Comparison of ENCODE assay signal across 31 mouse cellular contexts in genomic region chr6:145766971-145767370, GRCm38 (mm10). TPM values are rescaled to one million over a fixed set of nuclear protein-coding genes. Genes with fewer than 3 reads are reported as not detected.
DNase-seq lines count a peak whose midpoint lies in the region; ATAC-seq and TF ChIP-seq lines count a peak whose summit lies in the region.
"Had no signal": no experiment of that assay in that cellular context is flagged by ENCODE, and none has a peak within 500 bp of the region (broad histone marks: within the 10 kb centered on the region; RNA-seq: fewer than 3 reads in every experiment).

No protein-coding gene starts in this region.

- no peak for TF ChIP-seq EP300 in heart, postnatal 0 days (IDR thresholded peaks at IDR 0.05; ENCODE audit: low read depth)

- H3K36me3 ChIP-seq in heart, postnatal 0 days (replicated peaks; ENCODE audit: control insufficient read depth, insufficient read depth, low read length), result no peaks in the 10 kb centered on the region
- H3K36me3 ChIP-seq in heart, embryonic 12.5 days, result no peaks in the 10 kb centered on the region
- no peaks in the 10 kb centered on the region for H3K36me3 ChIP-seq in macrophage (ENCODE audit: inconsistent target)
- no peaks in the 10 kb centered on the region for H3K36me3 ChIP-seq in hindbrain, embryonic 13.5 days
- H3K36me3 ChIP-seq: embryonic facial prominence, embryonic 10.5 days; embryonic facial prominence, embryonic 15.5 days; hindbrain, embryonic 15.5 days; limb, embryonic 12.5 days; midbrain, embryonic 10.5 days; midbrain, embryonic 15.5 days had no signal

- WGBS in heart, postnatal 0 days, result 75% methylated on average over 6 of the region's 6 CpGs
- WGBS in heart, embryonic 12.5 days, result 77% methylated on average over 6 of the region's 6 CpGs
- WGBS in macrophage (ENCODE audit: missing documents), result 31% methylated on average over 6 of the region's 6 CpGs
- WGBS in hindbrain, embryonic 13.5 days, result 88% methylated on average over 6 of the region's 6 CpGs

- no peak for TF ChIP-seq CTCF in heart, postnatal 0 days (IDR thresholded peaks at IDR 0.05; ENCODE audit: low read depth)
- TF ChIP-seq CTCF in bone marrow macrophage, adult 2 months (IDR thresholded peaks at IDR 0.05; ENCODE audit: low read depth, low read length), result no peak

- H3K9me3 ChIP-seq in heart, postnatal 0 days (replicated peaks; ENCODE audit: control insufficient read depth, low read length), result no peaks in the 10 kb centered on the region
- no peaks in the 10 kb centered on the region for H3K9me3 ChIP-seq in heart, embryonic 12.5 days (replicated peaks)
- no peaks in the 10 kb centered on the region for H3K9me3 ChIP-seq in hindbrain, embryonic 13.5 days
- H3K9me3 ChIP-seq: embryonic facial prominence, embryonic 10.5 days; embryonic facial prominence, embryonic 15.5 days; forebrain, embryonic 13.5 days; hindbrain, embryonic 15.5 days; limb, embryonic 12.5 days; midbrain, embryonic 10.5 days; midbrain, embryonic 15.5 days had no signal

- TF ChIP-seq POLR2A in bone marrow macrophage, adult 2 months (IDR thresholded peaks at IDR 0.05; ENCODE audit: borderline replicate concordance, low read depth, low read length), result no peak

- H3K9ac ChIP-seq in heart, postnatal 0 days (replicated peaks; ENCODE audit: low read depth, low read length), result no peak overlapping the region
- no peak overlapping the region for H3K9ac ChIP-seq in heart, embryonic 12.5 days
- H3K9ac ChIP-seq in hindbrain, embryonic 13.5 days, result no peak overlapping the region
- H3K9ac ChIP-seq: embryonic facial prominence, embryonic 15.5 days; forebrain, embryonic 13.5 days; hindbrain, embryonic 15.5 days; limb, embryonic 12.5 days; liver, postnatal 0 days; midbrain, embryonic 15.5 days had no signal

- peak; percentile 92 for DNase-seq in heart, adult 11 months
- DNase-seq in heart, postnatal 10 days, result no peak
- no peak for DNase-seq in heart, postnatal 0 days (ENCODE audit: low spot score)
- no peak for DNase-seq in cerebellum, postnatal 36 days
- DNase-seq: adrenal gland, postnatal 14 days; cerebellum, adult 18-20 months; cerebellum, postnatal 10 days; gastrocnemius, postnatal 14 days; kidney, adult 11 months; kidney, postnatal 36 days; liver, postnatal 0 days; lung, postnatal 36 days; spleen, adult 18-20 months; thymus, postnatal 14 days had no signal

- H3K79me2 ChIP-seq in macrophage (ENCODE audit: inconsistent target), result peaks cover 41% of the 10 kb centered on the region; the same call in 1 of the 2 replicates

- ATAC-seq in heart, postnatal 0 days (ENCODE audit: insufficient read depth, low read depth), result no peak
- no peak for ATAC-seq in heart, embryonic 12.5 days (ENCODE audit: insufficient number of reproducible peaks, low FRiP score)
- ATAC-seq in hindbrain, embryonic 13.5 days (ENCODE audit: low FRiP score), result no peak
- ATAC-seq: forebrain, embryonic 13.5 days; inflammation-experienced regulatory T-cells, adult 6 months; liver, postnatal 0 days; midbrain, embryonic 15.5 days; Patski had no signal

- no peak overlapping the region for H3K4me2 ChIP-seq in heart, postnatal 0 days (ENCODE audit: low read depth, low read length)
- H3K4me2 ChIP-seq in heart, embryonic 12.5 days, result no peak overlapping the region
- no peak overlapping the region for H3K4me2 ChIP-seq in hindbrain, embryonic 13.5 days
- H3K4me2 ChIP-seq: embryonic facial prominence, embryonic 15.5 days; forebrain, embryonic 13.5 days; hindbrain, embryonic 15.5 days; limb, embryonic 12.5 days; liver, embryonic 11.5 days; midbrain, embryonic 15.5 days had no signal

- H3K4me1 ChIP-seq in heart, postnatal 0 days (ENCODE audit: control insufficient read depth, insufficient read depth), result peaks cover 62% of the 10 kb centered on the region
- peaks cover 83% of the 10 kb centered on the region for H3K4me1 ChIP-seq in heart, embryonic 12.5 days (replicated peaks)
- H3K4me1 ChIP-seq in bone marrow macrophage, adult 2 months (ENCODE audit: control insufficient read depth, insufficient read depth, low read length), result peaks cover 32% of the 10 kb centered on the region
- peaks cover 15% of the 10 kb centered on the region; the same call in 1 of the 2 replicates for H3K4me1 ChIP-seq in hindbrain, embryonic 13.5 days (replicated peaks)

- H3K27ac ChIP-seq in heart, postnatal 0 days (ENCODE audit: low read depth), result peak overlapping the region; percentile 95
- no peak overlapping the region for H3K27ac ChIP-seq in heart, embryonic 12.5 days (ENCODE audit: poor library complexity, severe bottlenecking)
- H3K27ac ChIP-seq in bone marrow macrophage, adult 2 months (ENCODE audit: insufficient read depth, low read depth, low read length), result peak overlapping the region; percentile 71
- peak overlapping the region; percentile 61 for H3K27ac ChIP-seq in macrophage
- no peak overlapping the region for H3K27ac ChIP-seq in hindbrain, embryonic 13.5 days
- H3K27ac ChIP-seq: embryonic facial prominence, embryonic 10.5 days; embryonic facial prominence, embryonic 15.5 days; forebrain, embryonic 13.5 days; hindbrain, embryonic 15.5 days; layer of hippocampus, adult 2 months; left cerebral cortex, adult 2 months; midbrain, embryonic 10.5 days; midbrain, embryonic 15.5 days had no signal

- intact Hi-C loops in heart, postnatal 10 days (cut with DNase I), result no loop called here

- no peaks in the 10 kb centered on the region for H3K27me3 ChIP-seq in heart, postnatal 0 days (ENCODE audit: control insufficient read depth, insufficient read depth, low read length)
- H3K27me3 ChIP-seq in heart, embryonic 12.5 days (replicated peaks), result no peaks in the 10 kb centered on the region
- no peaks in the 10 kb centered on the region for H3K27me3 ChIP-seq in hindbrain, embryonic 13.5 days
- H3K27me3 ChIP-seq: embryonic facial prominence, embryonic 15.5 days; forebrain, embryonic 13.5 days; hindbrain, embryonic 15.5 days; limb, embryonic 12.5 days; midbrain, embryonic 15.5 days; Patski had no signal

- H3K4me3 ChIP-seq in heart, postnatal 0 days (ENCODE audit: low read depth, low read length), result no peak overlapping the region
- H3K4me3 ChIP-seq in heart, embryonic 12.5 days, result no peak overlapping the region
- H3K4me3 ChIP-seq in bone marrow macrophage, adult 2 months (ENCODE audit: insufficient read depth, low read length), result peak overlapping the region; percentile 15; the same call in 1 of the 2 replicates
- no peak overlapping the region for H3K4me3 ChIP-seq in macrophage (ENCODE audit: inconsistent target)
- no peak overlapping the region for H3K4me3 ChIP-seq in hindbrain, embryonic 13.5 days
- H3K4me3 ChIP-seq: embryonic facial prominence, embryonic 10.5 days; embryonic facial prominence, embryonic 15.5 days; forebrain, embryonic 13.5 days; hindbrain, embryonic 15.5 days; layer of hippocampus, adult 2 months; left cerebral cortex, adult 2 months; limb, embryonic 12.5 days; midbrain, embryonic 10.5 days; midbrain, embryonic 15.5 days had no signal

RNA-seq across cellular contexts. Expression of gene Rassf8, which starts 20.4 kb away (rescaled TPM):
- total RNA-seq in heart, postnatal 10 days (2021), result 10 to 100 TPM; 75.4 to 82.3 TPM
- 40.8 and 72.6 TPM in 2 replicates for total RNA-seq in heart, postnatal 0 days (2014; rRNA removed; ENCODE audit: low replicate concordance)
- polyA plus RNA-seq in heart, postnatal 0 days (2015; fragmentation: Nextera tagmentation; extraction: Ambion mirVana), result 9.5 and 11.1 TPM in 2 replicates
- polyA plus RNA-seq in heart, embryonic 12.5 days (2016; fragmentation: Nextera tagmentation; extraction: Ambion mirVana), result 8.8 and 10.6 TPM in 2 replicates
- 5.7 and 5.8 TPM in 2 replicates for polyA plus RNA-seq in bone marrow macrophage, adult 2 months (2012; ENCODE audit: insufficient read depth, insufficient read length, missing spikeins)
- 10 to 100 TPM in 15 of 26 experiments, 1 to 10 TPM in 11; 2.4 to 34.1 (median 12.6) TPM for total RNA-seq in macrophage (2018; cell fraction: chromatin; rRNA removed)
- total RNA-seq in macrophage (2018; cell fraction: cytosol; rRNA removed), result 10 to 100 TPM; 13.0 to 42.3 (median 21.1) TPM
- 10 to 100 TPM in 22 of 26 experiments, 1 to 10 TPM in 4; 8.0 to 30.3 (median 16.6) TPM for total RNA-seq in macrophage (2018; cell fraction: nucleus; rRNA removed)
- 12.6 to 27.6 TPM (median 17.7 TPM) in 3 replicates for polyA plus RNA-seq in macrophage (2018)
- 3.7 and 4.3 TPM in 2 replicates for polyA plus RNA-seq in hindbrain, embryonic 13.5 days (2015; fragmentation: Nextera tagmentation; extraction: Ambion mirVana)
- total RNA-seq: MEL had no signal

Comparison
In these comparisons a context has a peak if more than half of its experiments do, and no peak if none do; other contexts are left out.
1. H3K27ac ChIP-seq: peak in heart, postnatal 0 days (single experiment), bone marrow macrophage, adult 2 months (single experiment) and macrophage (single experiment); none in heart, embryonic 12.5 days (single experiment) and hindbrain, embryonic 13.5 days (single experiment).